Mouse (Mus musculus): ENCODE measurements around the gene Barhl1. TPM values are rescaled to one million over a fixed set of nuclear protein-coding genes. Genes with fewer than 3 reads are reported as not detected.

Gene Barhl1
- polyA plus RNA-seq, 1 experiment from 2014 or later: not detected

- H3K27ac ChIP-seq: no peak overlapping the region
- peaks cover 14% of the 10 kb centered on the region; the same call in 1 of the 2 replicates for H3K36me3 ChIP-seq (ENCODE audit: inconsistent target)
- WGBS (ENCODE audit: missing documents): 94% methylated on average over 4 of the region's 4 CpGs
- H3K4me3 ChIP-seq (ENCODE audit: inconsistent target): no peak overlapping the region
- no peaks in the 10 kb centered on the region for H3K79me2 ChIP-seq (ENCODE audit: inconsistent target)
These were observed 10.9 kb downstream of the Barhl1 start for GRCm38 (mm10) chr2:28905561-28905960.

- Histone ChIP-seq H3K27ac (no peak overlapping the region), H3K36me3 (ENCODE audit: inconsistent target) (peaks cover 22% of the 10 kb centered on the region; the same call in 1 of the 2 replicates), H3K4me3 (ENCODE audit: inconsistent target) (no peak overlapping the region), H3K79me2 (ENCODE audit: inconsistent target) (no peaks in the 10 kb centered on the region)
- WGBS (ENCODE audit: missing documents): 94% methylated on average over 9 of the region's 9 CpGs
These were observed 11.7 kb downstream of the Barhl1 start for GRCm38 (mm10) chr2:28904786-28905185.

- Histone ChIP-seq H3K4me3 (ENCODE audit: inconsistent target) (no peak overlapping the region), H3K36me3 (ENCODE audit: inconsistent target) (peaks cover 26% of the 10 kb centered on the region; the same call in 1 of the 2 replicates), H3K79me2 (ENCODE audit: inconsistent target) (no peaks in the 10 kb centered on the region), H3K27ac (no peak overlapping the region)
- WGBS (ENCODE audit: missing documents): 94% methylated on average over 5 of the region's 5 CpGs
These were observed 12.6 kb downstream of the Barhl1 start for GRCm38 (mm10) chr2:28903871-28904270.

- Histone ChIP-seq H3K79me2 (ENCODE audit: inconsistent target) (no peaks in the 10 kb centered on the region), H3K4me3 (ENCODE audit: inconsistent target) (no peak overlapping the region), H3K27ac (no peak overlapping the region), H3K36me3 (ENCODE audit: inconsistent target) (peaks cover 38% of the 10 kb centered on the region; the same call in 1 of the 2 replicates)
- 97% methylated on average over 8 of the region's 8 CpGs for WGBS (ENCODE audit: missing documents)
These were observed 14.2 kb downstream of the Barhl1 start for GRCm38 (mm10) chr2:28902291-28902690.

- 91% methylated on average over 4 of the region's 4 CpGs for WGBS (ENCODE audit: missing documents)
- no peaks in the 10 kb centered on the region for H3K79me2 ChIP-seq (ENCODE audit: inconsistent target)
- no peak overlapping the region for H3K4me3 ChIP-seq (ENCODE audit: inconsistent target)
- peaks cover 79% of the 10 kb centered on the region for H3K36me3 ChIP-seq (ENCODE audit: inconsistent target)
- H3K27ac ChIP-seq: no peak overlapping the region
These were observed 19.0 kb downstream of the Barhl1 start for GRCm38 (mm10) chr2:28897340-28897899.

GRCm38 (mm10) chr2:28895876-28896275, 20.6 kb downstream of the Barhl1 start:
- Histone ChIP-seq H3K79me2 (ENCODE audit: inconsistent target) (no peaks in the 10 kb centered on the region), H3K4me3 (ENCODE audit: inconsistent target) (no peak overlapping the region), H3K36me3 (ENCODE audit: inconsistent target) (peaks cover 89% of the 10 kb centered on the region), H3K27ac (no peak overlapping the region)
- WGBS (ENCODE audit: missing documents): 92% methylated on average over 6 of the region's 7 CpGs

- Histone ChIP-seq H3K36me3 (ENCODE audit: inconsistent target) (peaks cover 98% of the 10 kb centered on the region), H3K79me2 (ENCODE audit: inconsistent target) (no peaks in the 10 kb centered on the region), H3K4me3 (ENCODE audit: inconsistent target) (no peak overlapping the region), H3K27ac (no peak overlapping the region)
- 95% methylated on average over 4 of the region's 6 CpGs for WGBS (ENCODE audit: missing documents)
These were observed 22.9 kb downstream of the Barhl1 start for GRCm38 (mm10) chr2:28893526-28893925.

GRCm38 (mm10) chr2:28892796-28893195, 23.7 kb downstream of the Barhl1 start:
- no peak overlapping the region for H3K4me3 ChIP-seq (ENCODE audit: inconsistent target)
- 100% methylated on average over 1 of the region's 1 CpGs for WGBS (ENCODE audit: missing documents)
- no peak overlapping the region for H3K27ac ChIP-seq
- no peaks in the 10 kb centered on the region for H3K79me2 ChIP-seq (ENCODE audit: inconsistent target)
- peaks cover 98% of the 10 kb centered on the region for H3K36me3 ChIP-seq (ENCODE audit: inconsistent target)

GRCm38 (mm10) chr2:28884914-28885313, 31.6 kb downstream of the Barhl1 start:
- 97% methylated on average over 4 of the region's 4 CpGs for WGBS (ENCODE audit: missing documents)
- Histone ChIP-seq H3K36me3 (ENCODE audit: inconsistent target) (peaks cover 74% of the 10 kb centered on the region), H3K79me2 (ENCODE audit: inconsistent target) (no peaks in the 10 kb centered on the region), H3K4me3 (ENCODE audit: inconsistent target) (no peak overlapping the region), H3K27ac (no peak overlapping the region)

- H3K36me3 ChIP-seq (ENCODE audit: inconsistent target): peaks cover 68% of the 10 kb centered on the region
- H3K4me3 ChIP-seq (ENCODE audit: inconsistent target): no peak overlapping the region
- no peaks in the 10 kb centered on the region for H3K79me2 ChIP-seq (ENCODE audit: inconsistent target)
- 93% methylated on average over 6 of the region's 6 CpGs for WGBS (ENCODE audit: missing documents)
- H3K27ac ChIP-seq: no peak overlapping the region
These were observed 33.5 kb downstream of the Barhl1 start for GRCm38 (mm10) chr2:28882826-28883485.

- WGBS (ENCODE audit: missing documents): 90% methylated on average over 3 of the region's 3 CpGs
- Histone ChIP-seq H3K4me3 (ENCODE audit: inconsistent target) (no peak overlapping the region), H3K79me2 (ENCODE audit: inconsistent target) (no peaks in the 10 kb centered on the region), H3K27ac (no peak overlapping the region), H3K36me3 (ENCODE audit: inconsistent target) (peaks cover 69% of the 10 kb centered on the region)
These were observed 34.4 kb downstream of the Barhl1 start for GRCm38 (mm10) chr2:28882047-28882446.

- H3K4me3 ChIP-seq (ENCODE audit: inconsistent target): no peak overlapping the region
- H3K36me3 ChIP-seq (ENCODE audit: inconsistent target): peaks cover 72% of the 10 kb centered on the region
- H3K27ac ChIP-seq: no peak overlapping the region
- no peaks in the 10 kb centered on the region for H3K79me2 ChIP-seq (ENCODE audit: inconsistent target)
- WGBS (ENCODE audit: missing documents): 98% methylated on average over 3 of the region's 3 CpGs
These were observed 35.2 kb downstream of the Barhl1 start for GRCm38 (mm10) chr2:28881275-28881674.

GRCm38 (mm10) chr2:28875554-28875953, 40.9 kb downstream of the Barhl1 start:
- WGBS (ENCODE audit: missing documents): 97% methylated on average over 11 of the region's 11 CpGs
- Histone ChIP-seq H3K27ac (no peak overlapping the region), H3K4me3 (ENCODE audit: inconsistent target) (no peak overlapping the region), H3K79me2 (ENCODE audit: inconsistent target) (no peaks in the 10 kb centered on the region), H3K36me3 (ENCODE audit: inconsistent target) (peaks cover 63% of the 10 kb centered on the region; the same call in 1 of the 2 replicates)

GRCm38 (mm10) chr2:28867495-28867894, 49.0 kb downstream of the Barhl1 start:
- Histone ChIP-seq H3K36me3 (ENCODE audit: inconsistent target) (peaks cover 40% of the 10 kb centered on the region), H3K79me2 (ENCODE audit: inconsistent target) (no peaks in the 10 kb centered on the region), H3K27ac (no peak overlapping the region), H3K4me3 (ENCODE audit: inconsistent target) (no peak overlapping the region)
- 96% methylated on average over 7 of the region's 7 CpGs for WGBS (ENCODE audit: missing documents)

- H3K4me3 ChIP-seq (ENCODE audit: inconsistent target): no peak overlapping the region
- H3K36me3 ChIP-seq (ENCODE audit: inconsistent target): peaks cover 69% of the 10 kb centered on the region
- no peak overlapping the region for H3K27ac ChIP-seq
- no peaks in the 10 kb centered on the region for H3K79me2 ChIP-seq (ENCODE audit: inconsistent target)
These were observed 52.6 kb downstream of the Barhl1 start for GRCm38 (mm10) chr2:28863857-28864256.
